Mouse (Mus musculus) ZHBTc4 (cell line): ENCODE results near the gene Abcc5.

Source experiments
- DNase-seq: peaks from one replicate; pipeline ENCODE4 v3.0.0-alpha.2; 2011; ENCODE audit warnings: low read depth, low spot score

The Abcc5 gene

GRCm38 (mm10) chr16:20359643-20360295 lies 66.4 kb downstream of the Abcc5 start:
- DNase-seq = peak; percentile 85

- no peak for DNase-seq
These were observed 68.4 kb downstream of the Abcc5 start for GRCm38 (mm10) chr16:20357837-20358236.

- no peak for DNase-seq
These were observed 71.4 kb downstream of the Abcc5 start for GRCm38 (mm10) chr16:20354762-20355161.

GRCm38 (mm10) chr16:20354011-20354410 lies 72.2 kb downstream of the Abcc5 start:
- no peak for DNase-seq

GRCm38 (mm10) chr16:20345464-20345863 lies 80.7 kb downstream of the Abcc5 start:
- no peak for DNase-seq

GRCm38 (mm10) chr16:20338616-20339015 lies 87.6 kb downstream of the Abcc5 start:
- peak; percentile 45 for DNase-seq

GRCm38 (mm10) chr16:20334918-20335317 lies 91.3 kb downstream of the Abcc5 start:
- no peak for DNase-seq

GRCm38 (mm10) chr16:20328306-20328705 lies 97.9 kb downstream of the Abcc5 start:
- DNase-seq = no peak

GRCm38 (mm10) chr16:20325286-20325685 lies 100.9 kb downstream of the Abcc5 start, which contains the start of gene Cyp2ab1:
Gene Cyp2ab1 (minus strand): TSS chr16:20325404.
- DNase-seq = no peak

GRCm38 (mm10) chr16:20323907-20324306 lies 102.3 kb downstream of the Abcc5 start:
- DNase-seq = no peak

- DNase-seq = peak; percentile 68
These were observed 103.9 kb downstream of the Abcc5 start for GRCm38 (mm10) chr16:20322274-20322673.

GRCm38 (mm10) chr16:20316770-20317169 lies 109.4 kb downstream of the Abcc5 start:
- no peak for DNase-seq

GRCm38 (mm10) chr16:20315266-20315665 lies 110.9 kb downstream of the Abcc5 start:
- no peak for DNase-seq

- DNase-seq = peak; percentile 53
These were observed 113.9 kb downstream of the Abcc5 start for GRCm38 (mm10) chr16:20312272-20312671.

- peak; percentile 93 for DNase-seq
These were observed 124.2 kb downstream of the Abcc5 start, which contains the start of gene Parl for GRCm38 (mm10) chr16:20301770-20302649. Gene Parl (minus strand): TSS chr16:20302387.

- DNase-seq = no peak
These were observed 126.1 kb downstream of the Abcc5 start for GRCm38 (mm10) chr16:20300076-20300475.
